Mouse (Mus musculus): Measurements from ENCODE around the gene Vsir. TPM values are rescaled to one million over a fixed set of nuclear protein-coding genes. Genes with fewer than 3 reads are reported as not detected.

Gene Vsir
- total and polyA plus RNA-seq, 2 experiments from 2014 or later, result 3.4 to 15.8 TPM

DNA sequence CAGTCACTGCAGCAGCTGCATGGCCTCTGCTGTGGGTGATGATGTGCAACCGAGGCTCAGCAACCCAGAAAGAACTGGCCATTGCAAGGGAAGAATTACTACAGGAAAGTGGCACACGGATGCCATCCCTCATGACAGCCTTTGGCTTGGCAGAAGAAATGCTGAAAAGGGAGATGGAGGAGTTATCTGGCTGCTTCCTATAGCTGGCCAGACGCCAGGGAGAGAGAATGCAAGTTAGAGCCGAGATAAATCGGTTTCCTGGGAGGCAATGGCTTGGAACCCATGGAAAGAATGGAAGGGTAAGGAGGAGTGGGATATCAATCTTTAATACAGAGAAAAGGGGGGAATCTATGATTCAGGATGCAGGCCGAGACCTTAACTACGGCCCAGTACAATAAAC, 48.3 kb downstream of the Vsir start:
- no peaks in the 10 kb centered on the region for H3K36me3 ChIP-seq (ENCODE audit: insufficient read depth, low read length)
- no peaks in the 10 kb centered on the region for H3K9me3 ChIP-seq (ENCODE audit: low read length)
- H3K4me3 ChIP-seq (ENCODE audit: low read depth, low read length), result no peak overlapping the region
- DNase-seq (ENCODE audit: low spot score) (no peak), ATAC-seq (ENCODE audit: low FRiP score) (no peak)
- no peaks in the 10 kb centered on the region for H3K27me3 ChIP-seq (ENCODE audit: insufficient read depth, low read length)
- H3K27ac ChIP-seq (ENCODE audit: low read depth, low read length), result no peak overlapping the region
- no peaks in the 10 kb centered on the region for H3K4me1 ChIP-seq (ENCODE audit: insufficient read depth, low read length)
- H3K9ac ChIP-seq (replicated peaks; ENCODE audit: low read length, poor library complexity, severe bottlenecking), result no peak overlapping the region
- no peak overlapping the region for H3K4me2 ChIP-seq (ENCODE audit: low read depth, low read length, poor library complexity, severe bottlenecking)
- 70% methylated on average over 7 of the region's 7 CpGs for whole genome bisulfite sequencing
- no peak for TF ChIP-seq CTCF (IDR thresholded peaks at IDR 0.05)

DNA sequence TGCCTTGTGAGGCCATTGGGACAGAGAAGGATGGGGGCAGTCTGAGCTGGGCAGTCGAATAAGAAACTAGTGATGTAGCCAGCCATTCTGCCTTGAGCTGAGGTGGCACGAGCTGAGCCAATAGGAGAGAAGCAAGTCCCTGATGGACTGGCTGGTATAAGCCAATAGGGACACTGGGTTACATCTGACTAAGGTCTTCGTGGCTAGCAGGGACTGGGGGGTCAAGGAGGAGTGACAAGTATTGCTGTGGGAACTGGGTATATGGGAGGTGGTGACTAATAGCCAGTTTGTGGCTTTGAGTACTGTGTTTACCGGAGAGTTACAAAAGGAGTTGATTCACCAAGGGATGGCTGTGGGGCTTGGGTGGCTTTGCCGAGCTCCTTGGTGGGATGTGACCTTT, 49.0 kb downstream of the Vsir start:
- no peak for TF ChIP-seq CTCF (IDR thresholded peaks at IDR 0.05)
- H3K27ac ChIP-seq (ENCODE audit: low read depth, low read length), result no peak overlapping the region

DNA sequence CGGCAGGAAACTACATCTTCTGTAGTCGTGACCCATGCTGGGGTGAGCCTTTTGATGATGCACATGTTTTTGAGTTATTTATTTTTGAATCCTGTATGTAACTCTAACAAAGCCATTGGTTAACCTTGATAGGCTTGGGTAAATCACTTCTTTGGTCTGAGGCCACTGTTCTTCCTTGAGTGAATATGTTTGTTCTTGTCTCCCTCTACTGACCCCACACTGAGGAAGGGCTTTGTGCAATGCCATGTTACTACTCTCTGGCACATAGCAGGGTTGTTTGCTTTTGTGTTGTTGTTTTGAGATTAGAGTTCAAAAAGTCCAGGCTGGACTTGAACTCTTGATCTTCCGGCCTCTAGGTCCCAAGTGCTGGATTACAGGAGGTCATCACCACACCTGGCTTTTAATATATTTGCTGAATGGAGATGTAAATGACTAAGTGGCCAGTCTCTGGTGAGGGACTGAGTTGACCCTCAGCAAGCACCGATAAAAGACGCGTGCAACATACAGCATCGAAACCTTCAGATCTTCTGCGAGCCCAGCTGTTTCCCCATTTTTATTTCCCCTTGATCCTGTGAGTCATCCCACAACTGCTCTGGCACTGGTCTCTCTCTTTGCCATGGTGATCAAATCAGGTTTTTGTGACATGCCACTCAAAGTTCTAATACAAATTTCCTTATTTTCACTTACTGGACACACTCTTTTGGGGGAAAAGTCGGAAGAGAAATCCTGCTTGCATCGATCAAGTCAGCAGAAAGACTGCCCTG, 51.6 kb downstream of the Vsir start:
- DNase-seq (ENCODE audit: low spot score), result no peak
- Histone ChIP-seq H3K9ac (replicated peaks; ENCODE audit: low read length, poor library complexity, severe bottlenecking) (no peak overlapping the region), H3K27ac (ENCODE audit: low read depth, low read length) (no peak overlapping the region), H3K4me1 (ENCODE audit: insufficient read depth, low read length) (no peaks in the 10 kb centered on the region), H3K27me3 (ENCODE audit: insufficient read depth, low read length) (no peaks in the 10 kb centered on the region), H3K36me3 (ENCODE audit: insufficient read depth, low read length) (no peaks in the 10 kb centered on the region), H3K4me3 (ENCODE audit: low read depth, low read length) (no peak overlapping the region), H3K4me2 (ENCODE audit: low read depth, low read length, poor library complexity, severe bottlenecking) (no peak overlapping the region), H3K9me3 (ENCODE audit: low read length) (no peaks in the 10 kb centered on the region)
- 0 out of 2 replicates have a peak, but pooled peaks have one; percentile 2 for TF ChIP-seq CTCF (IDR thresholded peaks at IDR 0.05)
- WGBS, result 86% methylated on average over 10 of the region's 10 CpGs
- ATAC-seq (ENCODE audit: low FRiP score), result no peak

More for the DNA sequence above, 49.0 kb downstream of the Vsir start:
- Histone ChIP-seq H3K4me1 (ENCODE audit: insufficient read depth, low read length) (no peaks in the 10 kb centered on the region), H3K36me3 (ENCODE audit: insufficient read depth, low read length) (no peaks in the 10 kb centered on the region), H3K4me3 (ENCODE audit: low read depth, low read length) (no peak overlapping the region), H3K4me2 (ENCODE audit: low read depth, low read length, poor library complexity, severe bottlenecking) (no peak overlapping the region), H3K9ac (replicated peaks; ENCODE audit: low read length, poor library complexity, severe bottlenecking) (no peak overlapping the region), H3K9me3 (ENCODE audit: low read length) (no peaks in the 10 kb centered on the region), H3K27me3 (ENCODE audit: insufficient read depth, low read length) (no peaks in the 10 kb centered on the region)
- ATAC-seq (ENCODE audit: low FRiP score), result no peak
- 77% methylated on average over 5 of the region's 5 CpGs for WGBS
- no peak for DNase-seq (ENCODE audit: low spot score)

DNA sequence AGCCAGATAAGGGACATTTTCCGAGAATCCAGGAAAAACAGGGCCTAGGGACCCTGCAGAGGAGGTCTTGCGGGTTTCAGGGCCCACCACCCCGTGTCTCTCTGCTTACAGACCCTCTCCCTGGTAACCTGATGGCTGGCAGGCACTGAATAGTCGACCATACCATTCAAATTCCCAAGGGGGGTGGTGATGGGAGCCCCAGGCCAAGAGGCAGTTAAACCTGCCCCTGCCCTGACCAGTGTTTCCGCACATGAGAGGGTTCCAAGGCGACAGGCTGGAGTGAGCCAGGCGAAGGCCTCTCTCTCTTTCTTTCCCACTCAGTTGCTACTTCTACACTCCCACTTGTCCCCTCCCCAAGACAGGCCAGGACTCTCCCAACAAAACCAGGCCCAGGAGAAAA, 52.8 kb downstream of the Vsir start, which contains the start of gene Gm17455:
Gene Gm17455, plus strand, starts transcription at position 278 of the 400 bp plus-strand sequence.
- Histone ChIP-seq H3K9ac (replicated peaks; ENCODE audit: low read length, poor library complexity, severe bottlenecking) (no peak within 1 kb of the TSS; the same call in 1 of the 2 replicates), H3K4me3 (ENCODE audit: low read depth, low read length) (no peak within 1 kb of the TSS), H3K27me3 (ENCODE audit: insufficient read depth, low read length) (no peaks in the 10 kb centered on the region), H3K9me3 (ENCODE audit: low read length) (no peaks in the 10 kb centered on the region), H3K4me1 (ENCODE audit: insufficient read depth, low read length) (no peaks in the 10 kb centered on the region), H3K27ac (ENCODE audit: low read depth, low read length) (no peak within 1 kb of the TSS), H3K4me2 (ENCODE audit: low read depth, low read length, poor library complexity, severe bottlenecking) (no peak within 1 kb of the TSS), H3K36me3 (ENCODE audit: insufficient read depth, low read length) (no peaks in the 10 kb centered on the region)
- ATAC-seq (ENCODE audit: low FRiP score) (peak; percentile 48; the same call in 1 of the 2 replicates), DNase-seq (ENCODE audit: low spot score) (peak; percentile 42)
- TF ChIP-seq CTCF (IDR thresholded peaks at IDR 0.05), result no peak
- WGBS, result 52% methylated on average over 7 of the region's 7 CpGs

DNA sequence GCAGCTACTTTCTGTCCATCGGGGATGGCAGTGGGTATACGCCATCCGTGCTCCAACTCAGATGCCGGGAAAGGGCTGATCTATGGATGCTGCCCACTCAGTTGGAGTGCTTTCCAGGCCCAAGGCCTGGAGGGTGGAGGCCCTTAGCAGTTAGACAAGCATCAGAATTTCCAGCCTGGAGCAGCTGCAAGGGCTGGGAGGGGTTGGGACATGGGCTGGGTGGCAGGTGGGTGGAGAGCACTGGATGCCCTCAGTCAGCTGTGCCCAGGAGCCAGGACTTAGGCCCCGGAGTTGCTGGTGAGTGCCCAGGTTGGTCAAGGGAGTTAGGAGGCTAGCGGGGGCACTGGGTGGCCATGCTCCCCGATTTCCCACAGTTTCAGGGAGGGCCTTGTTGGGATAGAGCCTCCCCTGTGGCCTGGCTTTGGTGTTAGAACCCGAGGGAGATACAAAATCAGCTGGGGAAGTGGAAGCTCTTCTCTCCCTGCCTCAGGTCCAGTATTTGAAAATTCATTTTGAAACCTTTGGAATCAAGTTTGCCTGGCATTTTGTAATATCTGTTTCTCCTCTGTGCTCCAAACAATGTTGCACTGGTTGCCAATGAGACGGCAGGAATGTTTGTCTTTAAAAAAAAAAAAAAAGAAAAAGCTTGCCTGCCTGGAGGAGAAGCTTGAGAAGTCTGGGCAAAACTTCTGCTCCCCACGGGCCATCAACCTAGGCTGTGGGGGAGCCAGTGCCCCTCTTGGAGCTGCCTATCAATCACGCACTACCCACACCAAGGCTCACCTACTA, 54.0 kb downstream of the Vsir start:
- no peak overlapping the region; the same call in 1 of the 2 replicates for H3K9ac ChIP-seq (replicated peaks; ENCODE audit: low read length, poor library complexity, severe bottlenecking)
- no peak for ATAC-seq (ENCODE audit: low FRiP score)
- 69% methylated on average over 11 of the region's 11 CpGs for WGBS
- H3K36me3 ChIP-seq (ENCODE audit: insufficient read depth, low read length), result no peaks in the 10 kb centered on the region
- no peak for TF ChIP-seq CTCF (IDR thresholded peaks at IDR 0.05)
- DNase-seq (ENCODE audit: low spot score), result no peak
- no peaks in the 10 kb centered on the region for H3K4me1 ChIP-seq (ENCODE audit: insufficient read depth, low read length)
- no peak overlapping the region for H3K4me3 ChIP-seq (ENCODE audit: low read depth, low read length)
- no peaks in the 10 kb centered on the region for H3K27me3 ChIP-seq (ENCODE audit: insufficient read depth, low read length)
- no peak overlapping the region for H3K27ac ChIP-seq (ENCODE audit: low read depth, low read length)
- no peaks in the 10 kb centered on the region for H3K9me3 ChIP-seq (ENCODE audit: low read length)
- H3K4me2 ChIP-seq (ENCODE audit: low read depth, low read length, poor library complexity, severe bottlenecking), result no peak overlapping the region

Measured in midbrain, postnatal 0 days (tissue).